Mouse (Mus musculus): Measurements from ENCODE around the gene Olfr1367. TPM values are rescaled to one million over a fixed set of nuclear protein-coding genes. Genes with fewer than 3 reads are reported as not detected.

Gene Olfr1367
- total and polyA plus RNA-seq, 3 experiments: not detected

DNA sequence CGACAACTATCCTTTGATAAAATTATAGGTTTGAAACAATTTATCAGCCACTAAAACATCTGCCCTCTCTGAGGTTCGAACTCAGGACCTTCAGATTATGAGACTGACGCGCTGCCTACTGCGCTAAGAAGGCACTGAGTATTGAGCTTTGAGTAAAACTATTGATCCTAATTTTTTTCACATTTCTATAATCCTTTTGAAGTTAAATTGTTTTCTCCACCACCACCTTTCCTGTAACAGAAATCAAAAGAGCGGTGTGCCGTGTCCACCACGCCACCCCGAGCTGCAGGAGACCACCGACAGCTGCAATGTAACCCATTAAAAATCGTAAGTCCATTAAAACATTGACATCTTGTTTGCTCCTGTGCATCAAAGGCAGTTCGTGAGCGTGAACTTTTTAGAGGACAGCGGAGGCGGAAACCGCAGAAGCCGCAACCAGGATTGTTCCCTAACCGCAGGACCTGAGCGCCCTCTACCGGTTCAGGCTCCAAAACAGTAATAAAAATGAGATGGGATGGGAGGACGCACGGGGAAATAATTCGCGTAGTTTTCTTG lies 20.0 kb upstream of the Olfr1367 start:
- dilution Hi-C loops (cut with MboI; ENCODE audit: extremely low pct_ligation_motif_present, extremely low pct_unique_long_range_greater_than_20kb, low sequenced_read_pairs) (no loop called here), in situ Hi-C loops (cut with MboI; ENCODE audit: low pct_ligation_motif_present, low pct_unique_long_range_greater_than_20kb, low sequenced_read_pairs) (loop anchor here (5.0 kb wide), 2 partner anchors 49 to 164 kb away; no protein-coding TSS in a partner anchor)
- TF ChIP-seq USF2 (conservative IDR thresholded peaks at IDR 0.05; ENCODE audit: low read depth, low read length) (no peak), POLR2AphosphoS2 (IDR thresholded peaks at IDR 0.05; ENCODE audit: low read depth, low read length) (no peak), E2F4 (IDR thresholded peaks at IDR 0.05; ENCODE audit: insufficient replicate concordance, low read depth, low read length) (peak; percentile 92), CHD1 (IDR thresholded peaks at IDR 0.05; ENCODE audit: low read depth, low read length) (no peak), ZMIZ1 (IDR thresholded peaks at IDR 0.05; ENCODE audit: low read depth, low read length) (no peak), TBP (conservative IDR thresholded peaks at IDR 0.05; ENCODE audit: low read depth, low read length) (peak; percentile 100), MAX (IDR thresholded peaks at IDR 0.05; ENCODE audit: low read length) (no peak), BHLHE40 (IDR thresholded peaks at IDR 0.05; ENCODE audit: low read depth, low read length) (peak; percentile 64), MXI1 (IDR thresholded peaks at IDR 0.05; ENCODE audit: low read depth, low read length) (peak; percentile 64; the same call in 1 of the 2 replicates), NELFE (IDR thresholded peaks at IDR 0.05; ENCODE audit: low read depth, low read length) (no peak), JUN (IDR thresholded peaks at IDR 0.05; ENCODE audit: insufficient read depth, low read depth, low read length) (no peak), CHD2 (IDR thresholded peaks at IDR 0.05; ENCODE audit: low read length) (no peak), RCOR1 (conservative IDR thresholded peaks at IDR 0.05; ENCODE audit: low read depth, low read length) (0 out of 2 replicates have a peak, but pooled peaks have one; percentile 50), KAT2A (IDR thresholded peaks at IDR 0.05; ENCODE audit: insufficient replicate concordance, low read length) (peak; percentile 80; the same call in 1 of the 2 replicates), MAFK (IDR thresholded peaks at IDR 0.05; ENCODE audit: insufficient replicate concordance, low read length) (peak; percentile 97), USF1 (IDR thresholded peaks at IDR 0.05; ENCODE audit: low read depth, low read length) (no peak), MYC (IDR thresholded peaks at IDR 0.05; ENCODE audit: low read depth, low read length) (no peak), TCF12 (IDR thresholded peaks at IDR 0.05; ENCODE audit: low read depth, low read length) (no peak), ETS1 (conservative IDR thresholded peaks at IDR 0.05; ENCODE audit: low read depth, low read length) (no peak), MEF2A (IDR thresholded peaks at IDR 0.05; ENCODE audit: borderline replicate concordance, low read depth, low read length) (peak; percentile 39; the same call in 1 of the 2 replicates), SMC3 (IDR thresholded peaks at IDR 0.05; ENCODE audit: low read depth, low read length) (peak; percentile 37), RAD21 (IDR thresholded peaks at IDR 0.05; ENCODE audit: low read depth, low read length) (peak; percentile 68), SIN3A (IDR thresholded peaks at IDR 0.05; ENCODE audit: low read length) (no peak), NRF1 (IDR thresholded peaks at IDR 0.05; ENCODE audit: low read depth, low read length) (peak; percentile 62), HCFC1 (IDR thresholded peaks at IDR 0.05; ENCODE audit: low read depth, low read length) (0 out of 2 replicates have a peak, but pooled peaks have one; percentile 14), PAX5 (IDR thresholded peaks at IDR 0.05; ENCODE audit: low read length) (no peak), CTCF (conservative IDR thresholded peaks at IDR 0.05 in 1 of 2, IDR thresholded peaks at IDR 0.05 in 1 of 2; ENCODE audit: low read depth in 2 of 2, low read length in 2 of 2) (peak; percentile 52 to 81; a peak in 3 of 4 replicates), ELF1 (IDR thresholded peaks at IDR 0.05; ENCODE audit: low read depth, low read length) (peak; percentile 96), GABPA (IDR thresholded peaks at IDR 0.05; ENCODE audit: insufficient replicate concordance, low read depth, low read length) (no peak), POLR2A (IDR thresholded peaks at IDR 0.05; ENCODE audit: low read depth, low read length) (no peak), IRF4 (IDR thresholded peaks at IDR 0.05; ENCODE audit: low read depth, low read length) (peak; percentile 65; the same call in 1 of the 2 replicates), JUND (conservative IDR thresholded peaks at IDR 0.05; ENCODE audit: low read depth, low read length) (0 out of 2 replicates have a peak, but pooled peaks have one; percentile 6), ZC3H11A (IDR thresholded peaks at IDR 0.05; ENCODE audit: low read depth, low read length) (no peak), EP300 (IDR thresholded peaks at IDR 0.05; ENCODE audit: low read length) (peak; percentile 53; the same call in 1 of the 2 replicates), ZNF384 (IDR thresholded peaks at IDR 0.05; ENCODE audit: low read depth, low read length) (no peak), UBTF (IDR thresholded peaks at IDR 0.05; ENCODE audit: low read depth, low read length) (no peak)
- Histone ChIP-seq H3K27ac (ENCODE audit: insufficient read depth, low read depth) (no peak overlapping the region), H3K4me3 (replicated peaks in 1 of 3; ENCODE audit: low read depth in 2 of 3, low read length in 2 of 3, poor library complexity in 1 of 3) (peak overlapping the region; percentile 46 to 88 (median 56)), H3K27me3 (replicated peaks) (peaks cover 18% of the 10 kb centered on the region), H3K79me2 (replicated peaks; ENCODE audit: control insufficient read depth, extremely low read depth, insufficient read depth, poor library complexity, severe bottlenecking) (no peaks in the 10 kb centered on the region), H3K4me2 (ENCODE audit: insufficient read depth, low read depth, poor library complexity, severe bottlenecking) (peak overlapping the region; percentile 61; the same call in 1 of the 2 replicates), H3K9ac (ENCODE audit: insufficient read depth, low read depth) (peak overlapping the region; percentile 33; the same call in 1 of the 2 replicates), H3K4me1 (ENCODE audit: control insufficient read depth in 1 of 2, insufficient read depth in 2 of 2) (peaks cover 0 to 27% of the 10 kb centered on the region in 2 experiments; a peak in 2 of 4 replicates), H3K36me3 (replicated peaks in 1 of 2; ENCODE audit: control insufficient read depth in 1 of 2, insufficient read depth in 1 of 2, low read length in 1 of 2) (no peaks in the 10 kb centered on the region), H3K9me3 (replicated peaks; ENCODE audit: low read length) (no peaks in the 10 kb centered on the region)
- peak; percentile 80 for DNase-seq (ENCODE audit: extremely low read depth)

Measured in CH12.LX (cell line).